Mouse (Mus musculus) frontal cortex, adult 2 months (tissue): ENCODE results near the gene Zfp354c. TPM values are rescaled to one million over a fixed set of nuclear protein-coding genes. Genes with fewer than 3 reads are reported as not detected.

ENCODE experiments used
- DNase-seq, 2 experiments: peaks; one replicate each; pipeline ENCODE4 v3.0.0; 2022; ENCODE audit warnings: low spot score in 1 of 2; ENCODE audit errors: extremely low spot score in 1 of 2
- polyA plus RNA-seq: library from polyadenylated mRNA; depleted of rRNA; stranded (reverse); fragments of >200 nt; gene quantifications from 2 replicates; pipeline ENCODE4 v1.2.3, GENCODE M21; 2012; rRNA removed

The Zfp354c gene
- polyA plus RNA-seq: 17.3 and 22.2 TPM in 2 replicates

GRCm38 (mm10) chr11:50827010-50827953 lies at the start of gene Zfp354c:
TSS of gene Zfp354c (minus strand) at chr11:50827724.
- DNase-seq: peak; percentile 86 to 94

DNA sequence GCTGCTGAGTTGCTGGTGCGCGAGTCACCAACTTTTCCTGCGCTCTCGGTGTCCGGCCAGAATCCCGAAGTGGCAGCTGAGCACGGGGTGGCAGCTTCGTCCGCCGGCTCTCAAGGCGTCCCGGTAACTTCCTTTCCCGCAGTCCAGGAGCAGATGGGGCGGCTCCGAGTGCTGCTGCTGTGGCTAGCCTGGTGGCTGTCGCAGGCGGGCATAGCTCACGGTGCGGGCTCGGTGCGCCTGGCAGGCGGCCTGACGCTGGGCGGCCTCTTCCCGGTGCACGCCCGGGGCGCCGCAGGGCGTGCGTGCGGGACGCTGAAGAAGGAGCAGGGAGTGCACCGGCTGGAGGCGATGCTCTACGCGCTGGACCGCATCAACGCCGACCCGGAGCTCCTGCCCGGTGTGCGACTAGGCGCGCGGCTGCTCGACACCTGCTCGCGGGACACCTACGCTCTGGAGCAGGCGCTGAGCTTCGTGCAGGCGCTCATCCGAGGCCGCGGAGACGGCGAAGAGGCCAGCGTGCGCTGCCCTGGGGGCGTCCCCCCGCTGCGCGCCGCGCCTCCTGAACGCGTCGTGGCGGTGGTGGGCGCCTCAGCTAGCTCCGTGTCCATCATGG lies 23.6 kb upstream of the Zfp354c start:
- no peak for DNase-seq

DNA sequence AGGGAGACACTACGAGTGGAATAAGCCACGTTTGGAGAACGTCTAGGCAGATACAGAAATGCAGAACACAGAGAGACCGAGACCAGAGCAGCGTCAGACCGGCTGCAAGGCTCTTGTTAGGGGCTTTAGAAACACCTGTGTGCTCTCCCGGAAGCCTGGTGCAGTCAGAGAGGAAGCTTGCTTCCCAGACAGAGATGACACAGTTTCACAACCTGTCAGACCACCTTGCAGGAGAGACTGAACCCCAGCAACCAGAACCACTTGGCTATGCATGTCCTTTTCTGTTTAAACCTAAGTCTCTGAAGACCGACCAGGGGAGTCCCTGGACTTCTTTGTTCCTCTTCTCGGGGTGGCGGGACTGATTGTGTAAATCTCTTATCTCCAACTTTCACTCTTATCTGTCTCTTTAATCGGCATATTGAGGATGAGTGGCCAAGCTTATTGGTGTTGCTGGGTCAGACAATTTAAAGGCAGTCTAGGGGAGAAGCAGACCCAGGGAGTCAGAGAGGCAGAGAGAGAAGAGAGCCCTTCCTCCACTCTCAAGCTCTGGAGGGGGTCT lies 22.7 kb upstream of the Zfp354c start, which contains the start of gene Grm6:
Grm6 (plus strand) TSS at position 509 of the 559 bp plus-strand sequence.
- no peak for DNase-seq

- no peak for DNase-seq
Observed at GRCm38 (mm10) chr11:50849310-50849709, 21.8 kb upstream of the Zfp354c start.

DNA sequence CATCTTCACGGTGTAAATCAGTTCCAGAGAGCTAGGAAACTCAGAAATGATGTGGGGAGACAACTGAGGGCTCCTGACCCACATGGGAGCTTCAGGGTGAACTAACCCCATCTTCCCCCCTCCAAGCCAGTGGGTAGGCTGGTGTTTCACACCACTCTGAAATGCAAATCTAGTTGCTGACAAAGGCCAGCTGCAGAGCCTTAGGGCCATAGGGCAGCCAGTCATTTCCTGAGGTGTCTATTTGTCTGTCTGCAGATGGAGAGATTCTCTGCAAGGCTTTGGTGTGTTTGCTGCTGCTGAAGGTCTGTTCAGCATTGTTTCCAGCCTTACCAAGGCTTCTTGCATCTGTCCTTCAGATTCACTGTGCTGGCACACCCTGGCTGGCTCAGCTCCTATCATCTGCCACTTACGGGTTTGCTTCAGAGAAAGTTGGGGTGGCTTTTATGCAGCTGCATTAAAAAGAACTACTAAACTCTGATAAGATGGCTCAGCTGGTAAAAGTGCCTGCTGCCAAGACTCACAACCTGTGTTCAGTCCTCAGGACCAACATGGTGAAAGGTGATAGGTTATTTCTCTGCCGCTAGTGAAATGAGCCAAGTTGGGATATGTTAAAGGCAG lies 21.1 kb upstream of the Zfp354c start:
- no peak for DNase-seq

GRCm38 (mm10) chr11:50847047-50847446 lies 19.5 kb upstream of the Zfp354c start:
- no peak for DNase-seq

GRCm38 (mm10) chr11:50845951-50846350 lies 18.4 kb upstream of the Zfp354c start:
- DNase-seq: no peak

DNA sequence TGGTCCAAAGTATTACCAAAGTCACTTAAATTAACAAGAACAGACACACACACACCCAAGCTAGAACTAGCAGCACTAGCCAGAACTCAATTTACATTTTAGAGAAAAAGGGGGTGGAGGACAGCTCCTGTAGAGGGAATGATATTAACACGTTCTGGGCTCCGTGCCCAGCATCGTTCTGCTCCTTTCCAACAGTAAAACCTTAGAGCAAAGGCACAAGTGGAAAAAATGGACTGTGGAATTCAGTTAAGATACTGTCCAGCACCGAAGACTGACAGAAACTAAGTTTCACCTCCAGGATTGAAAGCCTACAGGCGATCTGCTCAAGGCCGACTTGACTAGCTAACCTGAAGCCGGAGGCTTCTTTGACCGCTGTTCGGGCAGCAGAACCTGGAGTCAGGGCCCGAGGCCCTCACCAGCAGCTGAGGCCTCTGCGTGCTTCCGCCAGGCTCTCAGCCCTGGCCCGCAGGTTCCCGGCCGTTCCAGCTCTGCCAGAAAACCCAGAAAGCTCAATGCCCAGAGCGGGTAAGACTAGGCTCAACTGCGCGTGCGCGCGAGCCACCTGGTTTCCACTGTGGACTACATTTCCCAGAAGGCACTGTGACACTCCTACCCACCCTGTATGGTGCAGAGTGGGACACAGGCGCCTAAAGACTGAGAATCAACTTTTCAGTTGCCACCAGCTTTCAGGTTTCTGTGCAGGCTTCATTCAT lies 13.7 kb upstream of the Zfp354c start, which contains the start of gene Zfp879:
Zfp879 (minus strand) TSS at position 530 of the 713 bp plus-strand sequence.
- DNase-seq: peak; percentile 93 to 99

GRCm38 (mm10) chr11:50835727-50836126 lies 8.2 kb upstream of the Zfp354c start:
- DNase-seq: no peak

DNA sequence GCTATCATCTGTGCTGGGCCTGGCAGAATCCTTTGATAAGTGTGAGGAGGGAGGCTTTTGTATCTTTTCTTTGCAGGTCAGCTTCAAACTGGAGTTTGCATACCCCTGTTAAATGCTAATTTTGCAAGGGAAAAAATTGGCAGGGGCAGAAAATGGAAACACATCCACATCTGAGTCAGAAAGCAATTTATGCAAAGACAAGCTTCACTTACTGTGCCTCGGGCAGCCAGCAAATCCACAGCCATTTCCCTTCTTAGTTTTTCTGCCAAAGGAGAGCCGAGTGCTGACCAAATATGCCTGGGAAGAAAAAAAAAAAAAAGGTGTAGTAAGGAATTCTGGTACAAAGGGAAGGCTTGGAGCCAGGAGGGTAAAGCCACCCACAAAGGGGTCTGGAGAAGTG lies 1.3 kb downstream of the Zfp354c start:
- DNase-seq: no peak

DNA sequence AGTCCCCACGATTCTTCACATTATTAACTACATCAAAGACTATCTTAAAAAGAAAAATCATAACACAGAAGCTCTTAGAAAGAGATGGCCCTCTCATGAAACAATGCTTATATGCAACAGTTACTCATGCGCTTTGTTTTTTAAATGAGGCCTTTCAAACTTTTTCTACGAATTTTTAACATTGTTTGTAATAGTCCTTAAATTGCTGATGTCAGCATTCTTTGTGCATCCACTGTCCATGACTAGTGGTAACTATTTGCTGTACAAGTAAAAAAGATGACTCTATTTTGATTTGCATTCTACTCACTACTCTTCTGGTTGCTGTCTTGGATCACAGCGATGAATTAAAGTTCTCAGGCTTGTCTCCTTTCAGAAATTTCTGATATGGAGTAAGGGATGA lies 13.3 kb downstream of the Zfp354c start:
- no peak for DNase-seq

GRCm38 (mm10) chr11:50798836-50799235 lies 28.7 kb downstream of the Zfp354c start:
- DNase-seq: no peak

DNA sequence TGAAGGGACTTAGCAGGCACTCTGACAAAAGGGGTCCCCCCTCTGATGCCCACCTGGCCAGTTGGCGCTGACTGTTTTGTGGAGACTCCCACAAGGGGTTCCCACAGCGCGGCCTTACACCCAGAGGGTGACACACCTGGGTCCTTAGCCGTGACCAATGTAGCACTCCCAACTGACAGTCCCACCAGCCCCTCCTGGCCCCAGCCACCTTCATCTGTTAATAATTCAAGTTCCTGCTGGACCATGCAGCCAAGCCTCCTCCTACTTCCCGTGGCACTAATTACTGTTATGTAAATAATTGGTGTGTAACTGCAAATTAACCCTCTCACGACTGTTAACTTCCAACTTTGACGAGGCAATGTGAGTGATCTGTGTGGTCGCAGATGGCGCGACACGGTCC lies 29.9 kb downstream of the Zfp354c start:
- DNase-seq: no peak

DNA sequence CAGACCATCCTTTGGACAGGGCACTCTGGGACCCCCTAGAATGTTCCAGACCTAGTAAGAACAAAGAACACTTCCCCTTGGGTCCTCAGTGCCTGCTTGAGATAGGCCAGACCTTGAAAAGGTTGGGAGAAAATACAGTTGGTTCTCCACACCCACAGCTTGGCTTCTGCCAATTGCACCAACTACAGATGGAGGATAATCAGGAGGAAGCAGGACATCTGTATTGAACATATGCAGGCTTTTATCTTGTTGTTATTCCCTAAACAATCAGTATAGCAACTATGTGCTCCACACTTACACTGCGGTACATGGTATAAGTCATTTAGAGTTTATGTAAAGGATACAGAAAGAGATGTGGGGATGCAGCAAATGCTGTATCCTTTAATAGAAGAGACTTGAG lies 56.5 kb downstream of the Zfp354c start:
- peak in 1 of 2 experiments; percentile 21 for DNase-seq

GRCm38 (mm10) chr11:50768995-50769749 lies 58.4 kb downstream of the Zfp354c start:
- DNase-seq: peak; percentile 78 to 96

DNA sequence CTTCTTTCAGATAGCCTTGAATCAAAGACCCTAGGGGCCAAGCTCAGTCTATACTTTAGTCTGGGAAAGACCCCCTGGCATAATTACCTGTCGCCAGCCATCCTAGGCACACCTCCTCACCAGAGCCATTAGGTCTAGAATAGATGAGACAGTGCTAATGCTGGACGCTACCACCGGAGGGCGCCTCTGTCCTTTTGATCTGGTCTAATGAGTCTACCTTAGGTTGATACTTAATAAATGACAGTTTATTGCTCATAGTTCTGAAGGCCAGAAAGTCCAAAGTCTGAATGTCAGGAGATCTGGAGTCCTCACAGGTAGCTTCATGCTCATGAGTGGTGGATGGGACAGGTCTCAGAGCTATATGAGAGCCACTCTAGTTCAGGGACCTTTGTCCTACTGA lies 60.5 kb downstream of the Zfp354c start:
- DNase-seq: peak in 1 of 2 experiments; percentile 54

DNA sequence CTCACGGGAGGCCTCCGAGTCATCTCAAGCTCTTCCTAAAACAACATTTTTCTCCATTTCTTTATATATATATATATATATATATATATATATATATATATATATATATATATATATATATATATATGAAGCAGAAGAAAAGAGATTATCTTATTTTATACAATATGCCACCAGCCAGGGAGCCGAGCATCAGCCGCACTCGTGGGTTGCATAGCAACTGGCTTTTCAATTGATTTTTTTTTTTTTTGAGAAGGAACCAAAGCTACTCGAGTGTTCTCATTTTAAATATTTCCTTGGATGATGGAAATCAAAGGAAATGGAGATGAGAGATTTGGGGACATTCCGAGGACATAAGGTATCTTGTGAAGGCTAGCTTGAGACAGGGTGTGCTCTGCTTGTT lies 61.1 kb downstream of the Zfp354c start:
- DNase-seq: peak in 1 of 2 experiments; percentile 20
